Mouse (Mus musculus) layer of hippocampus, postnatal 10 days (tissue): ENCODE measurements around the gene Cobl. TPM values are rescaled to one million over a fixed set of nuclear protein-coding genes. Genes with fewer than 3 reads are reported as not detected.

Experiments
- DNase-seq, 2 experiments: peaks; one replicate each; pipeline ENCODE4 v3.0.0; 2021; ENCODE audit warnings: low spot score in 2 of 2
- total RNA-seq, 2 experiments: library from RNA; stranded (reverse); gene quantifications; 2 replicates each; pipeline ENCODE4 v1.2.3; 2021

Gene Cobl
- total RNA-seq, 2 experiments from 2014 or later: 15.9 to 17.4 TPM

DNA sequence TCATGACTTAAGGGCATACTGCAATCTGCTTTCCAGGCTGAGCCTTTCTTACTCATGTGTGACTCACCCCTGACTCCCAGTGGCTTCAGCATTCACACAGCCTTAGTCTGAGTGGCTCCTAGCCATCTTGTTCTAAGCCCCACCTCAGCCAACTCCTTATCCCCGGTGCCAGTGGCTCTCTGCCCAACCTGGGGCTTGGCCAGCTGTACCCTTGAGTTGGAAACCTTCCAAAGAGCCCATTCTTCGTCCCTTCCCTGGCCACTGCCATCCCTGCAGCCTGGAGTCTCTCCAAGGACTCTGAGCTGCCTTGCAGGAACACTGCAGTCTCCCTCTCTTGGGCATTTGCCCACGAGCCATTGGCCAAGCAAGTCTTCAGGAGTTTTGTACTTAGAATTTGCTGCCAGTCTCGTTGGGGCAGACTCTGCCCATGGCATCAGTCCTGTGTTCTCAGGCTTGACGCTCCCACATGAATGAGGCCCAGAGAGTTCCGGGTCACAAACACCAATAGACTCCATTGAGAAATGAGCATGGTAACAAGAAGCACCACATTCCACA lies 233.2 kb downstream of the Cobl start:
- DNase-seq: peak; percentile 87 to 88

- no peak for DNase-seq
These were observed 235.3 kb downstream of the Cobl start for GRCm38 (mm10) chr11:12229411-12229810.

- DNase-seq: no peak
These were observed 237.4 kb downstream of the Cobl start for GRCm38 (mm10) chr11:12227343-12227742.

DNA sequence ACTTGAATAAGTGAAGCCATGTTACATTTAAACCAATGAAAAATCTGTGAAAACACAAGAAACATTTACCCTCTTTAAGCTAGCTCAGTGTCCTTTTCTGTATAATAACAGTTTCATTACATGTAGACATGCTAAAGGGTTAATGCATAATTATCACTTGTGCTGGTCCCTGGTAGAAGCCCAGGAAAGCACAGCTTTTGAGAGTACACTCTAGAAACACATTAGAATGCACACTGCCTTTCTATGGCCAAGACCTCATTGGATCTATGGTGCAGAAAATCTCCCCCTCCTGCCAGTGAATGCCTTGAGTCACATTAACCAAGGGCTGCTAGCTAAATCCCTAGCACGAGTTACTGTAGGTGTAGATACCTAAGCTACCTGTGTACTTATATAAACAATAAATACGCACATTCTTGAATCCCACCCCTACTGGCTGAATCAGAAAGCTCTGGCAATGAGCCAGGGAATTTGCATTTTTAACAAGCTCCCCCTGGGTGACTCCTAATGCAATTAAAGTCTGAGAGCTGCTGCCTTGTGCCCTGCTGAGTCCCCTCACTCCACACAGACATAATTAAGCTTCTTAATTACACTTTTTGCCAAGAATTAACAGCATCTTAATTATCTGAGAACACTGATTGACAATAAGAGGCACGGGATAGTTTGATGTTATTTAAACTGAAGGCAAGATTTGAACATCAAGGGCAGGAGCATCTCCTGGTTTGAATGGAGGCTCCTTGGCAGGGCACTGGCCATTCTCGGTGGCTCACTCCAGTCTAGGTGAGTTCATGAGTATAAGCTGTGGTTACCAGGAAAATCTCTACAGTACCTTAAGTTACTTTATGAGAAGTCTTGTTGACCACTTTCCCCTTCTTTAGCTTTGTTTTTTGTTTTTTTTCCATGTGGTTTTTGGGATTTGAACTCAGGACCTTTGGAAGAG lies 244.9 kb downstream of the Cobl start:
- no peak for DNase-seq

GRCm38 (mm10) chr11:12216897-12217296 lies 247.9 kb downstream of the Cobl start:
- DNase-seq: no peak

DNA sequence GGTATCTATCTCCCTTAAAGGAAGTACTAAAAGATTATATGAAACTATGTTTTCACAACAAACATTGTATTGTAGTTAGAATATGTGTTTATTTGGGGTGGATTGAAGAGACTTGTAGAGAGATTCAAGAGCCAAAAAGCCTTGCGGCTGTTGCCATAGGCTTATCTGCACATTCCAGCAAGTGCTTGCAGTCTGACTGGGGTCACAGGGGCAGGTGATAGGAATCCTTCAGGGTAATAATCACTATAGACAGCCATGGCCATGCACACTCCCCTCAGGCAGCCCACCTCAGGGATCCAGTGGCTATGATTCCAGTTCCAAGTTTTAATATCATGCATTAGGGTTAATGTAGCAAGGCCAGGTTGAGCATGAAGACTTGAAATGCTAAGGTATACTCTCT lies 249.2 kb downstream of the Cobl start:
- DNase-seq: no peak

- no peak for DNase-seq
These were observed 256.2 kb downstream of the Cobl start for GRCm38 (mm10) chr11:12208574-12208973.

- DNase-seq: no peak
These were observed 259.3 kb downstream of the Cobl start for GRCm38 (mm10) chr11:12205201-12206161.

GRCm38 (mm10) chr11:12199441-12199840 lies 265.3 kb downstream of the Cobl start:
- DNase-seq: no peak

DNA sequence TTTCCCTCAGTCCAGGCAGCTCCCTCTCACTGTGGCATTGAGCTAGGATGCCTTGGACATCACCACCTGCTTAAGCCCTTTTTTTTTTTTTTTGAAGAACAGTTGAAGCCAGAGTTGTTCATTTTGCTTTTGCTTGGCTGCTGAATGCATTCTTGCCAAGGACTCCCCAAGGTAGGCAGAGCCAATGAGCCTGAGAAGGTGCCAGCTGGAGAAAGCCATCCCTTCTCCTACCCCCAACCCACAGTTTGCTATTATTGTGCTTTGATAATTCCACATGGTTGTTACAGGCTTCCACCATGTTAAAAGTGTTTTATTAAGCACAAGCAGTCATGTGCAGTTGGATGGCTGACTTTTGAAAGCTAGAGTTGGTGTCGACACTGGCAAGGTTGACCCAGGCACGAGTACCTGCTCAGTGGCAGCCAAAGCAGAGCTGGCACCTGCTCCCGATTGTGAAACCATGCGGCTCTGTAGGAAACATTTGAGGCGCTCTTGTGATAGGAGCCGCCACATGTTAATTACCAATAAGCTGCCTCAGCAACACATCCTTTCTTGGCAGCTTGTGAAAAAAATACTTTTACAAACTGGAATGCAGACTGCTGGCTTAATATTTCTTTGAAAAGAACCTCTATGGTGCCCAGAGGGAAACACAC lies 265.9 kb downstream of the Cobl start:
- no peak for DNase-seq

- DNase-seq: no peak
These were observed 266.7 kb downstream of the Cobl start for GRCm38 (mm10) chr11:12198017-12198416.

GRCm38 (mm10) chr11:12197542-12197941 lies 267.2 kb downstream of the Cobl start:
- DNase-seq: no peak

DNA sequence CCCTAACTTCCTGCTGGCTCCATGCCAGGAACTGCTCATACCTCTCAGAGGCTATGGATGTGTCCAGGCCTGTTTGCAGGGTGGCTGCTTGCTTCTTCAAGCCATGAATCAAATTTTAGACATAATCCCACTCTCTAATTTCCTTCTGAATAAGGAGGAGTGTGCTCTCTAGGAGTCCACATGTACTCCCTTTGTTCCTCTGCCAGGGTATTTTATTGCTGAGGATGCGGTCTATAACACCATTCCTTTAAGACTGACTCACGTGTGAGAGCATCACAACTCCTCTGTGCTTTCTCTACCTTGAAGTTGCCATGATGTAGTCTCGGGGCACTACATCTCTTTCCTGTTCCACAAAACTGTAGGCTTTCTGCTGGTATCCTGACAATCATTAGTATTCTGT lies 269.4 kb downstream of the Cobl start:
- no peak for DNase-seq

- DNase-seq: no peak
These were observed 271.4 kb downstream of the Cobl start for GRCm38 (mm10) chr11:12193369-12193768.

GRCm38 (mm10) chr11:12191386-12191785 lies 273.4 kb downstream of the Cobl start:
- DNase-seq: no peak

GRCm38 (mm10) chr11:12190417-12190816 lies 274.3 kb downstream of the Cobl start:
- no peak for DNase-seq
